Mouse (Mus musculus): Measurements from ENCODE around the gene Nxph4. TPM values are rescaled to one million over a fixed set of nuclear protein-coding genes. Genes with fewer than 3 reads are reported as not detected.

Gene Nxph4
- polyA plus RNA-seq (2014; fragmentation: Nextera tagmentation; extraction: Ambion mirVana): 0.56 TPM in 1 of 2 replicates, not detected in the other

- no peak for DNase-seq (ENCODE audit: low spot score)
- Histone ChIP-seq H3K9ac (ENCODE audit: low read depth, low read length) (no peak within 1 kb of the TSS), H3K27me3 (replicated peaks; ENCODE audit: control insufficient read depth, insufficient read depth, low read length) (peaks cover 83% of the 10 kb centered on the region)
These were observed at the start of gene Nxph4 for GRCm38 (mm10) chr10:127534036-127534928. Gene Nxph4, minus strand, starts transcription at chr10:127534559.

GRCm38 (mm10) chr10:127583649-127584048 is 49.3 kb upstream of the Nxph4 start:
- no peak for ATAC-seq (replicated peaks; ENCODE audit: low FRiP score)
- no peaks in the 10 kb centered on the region for H3K27me3 ChIP-seq (replicated peaks; ENCODE audit: control insufficient read depth, insufficient read depth, low read length)

More at GRCm38 (mm10) chr10:127534036-127534928, at the start of gene Nxph4:
- H3K4me2 ChIP-seq: peak within 1 kb of the TSS; percentile 69
- H3K4me1 ChIP-seq (replicated peaks; ENCODE audit: control insufficient read depth, insufficient read depth, low read length): peaks cover 11% of the 10 kb centered on the region
- ATAC-seq (replicated peaks; ENCODE audit: low FRiP score): peak; percentile 16
- no peaks in the 10 kb centered on the region for H3K9me3 ChIP-seq (ENCODE audit: control insufficient read depth, low read length)
- no peak within 1 kb of the TSS for H3K27ac ChIP-seq (ENCODE audit: low read depth, low read length)
- under 1% methylated on average over 76 of the region's 78 CpGs for WGBS
- peaks cover 2% of the 10 kb centered on the region; the same call in 1 of the 2 replicates for H3K36me3 ChIP-seq (ENCODE audit: control insufficient read depth, insufficient read depth, low read length)
- peak within 1 kb of the TSS; percentile 45 for H3K4me3 ChIP-seq (ENCODE audit: low read depth, low read length)

GRCm38 (mm10) chr10:127581291-127581690 is 46.9 kb upstream of the Nxph4 start:
- Histone ChIP-seq H3K27ac (ENCODE audit: low read depth, low read length) (no peak overlapping the region), H3K27me3 (replicated peaks; ENCODE audit: control insufficient read depth, insufficient read depth, low read length) (no peaks in the 10 kb centered on the region), H3K9ac (ENCODE audit: low read depth, low read length) (no peak overlapping the region), H3K36me3 (ENCODE audit: control insufficient read depth, insufficient read depth, low read length) (peaks cover 16% of the 10 kb centered on the region), H3K9me3 (ENCODE audit: control insufficient read depth, low read length) (no peaks in the 10 kb centered on the region), H3K4me3 (ENCODE audit: low read depth, low read length) (no peak overlapping the region), H3K4me1 (replicated peaks; ENCODE audit: control insufficient read depth, insufficient read depth, low read length) (no peaks in the 10 kb centered on the region), H3K4me2 (no peak overlapping the region)
- no peak for ATAC-seq (replicated peaks; ENCODE audit: low FRiP score)
- DNase-seq (ENCODE audit: low spot score): no peak
- 76% methylated on average over 9 of the region's 9 CpGs for WGBS

More at GRCm38 (mm10) chr10:127583649-127584048, 49.3 kb upstream of the Nxph4 start:
- Histone ChIP-seq H3K27ac (ENCODE audit: low read depth, low read length) (no peak overlapping the region), H3K4me3 (ENCODE audit: low read depth, low read length) (no peak overlapping the region), H3K9ac (ENCODE audit: low read depth, low read length) (no peak overlapping the region), H3K4me2 (no peak overlapping the region), H3K4me1 (replicated peaks; ENCODE audit: control insufficient read depth, insufficient read depth, low read length) (no peaks in the 10 kb centered on the region), H3K9me3 (ENCODE audit: control insufficient read depth, low read length) (no peaks in the 10 kb centered on the region), H3K36me3 (ENCODE audit: control insufficient read depth, insufficient read depth, low read length) (peaks cover 17% of the 10 kb centered on the region)
- DNase-seq (ENCODE audit: low spot score): no peak
- 81% methylated on average over 8 of the region's 8 CpGs for WGBS

- Histone ChIP-seq H3K27ac (ENCODE audit: low read depth, low read length) (no peak overlapping the region), H3K36me3 (ENCODE audit: control insufficient read depth, insufficient read depth, low read length) (peaks cover 23% of the 10 kb centered on the region), H3K4me2 (no peak overlapping the region), H3K4me1 (replicated peaks; ENCODE audit: control insufficient read depth, insufficient read depth, low read length) (no peaks in the 10 kb centered on the region), H3K9me3 (ENCODE audit: control insufficient read depth, low read length) (no peaks in the 10 kb centered on the region), H3K4me3 (ENCODE audit: low read depth, low read length) (no peak overlapping the region), H3K27me3 (replicated peaks; ENCODE audit: control insufficient read depth, insufficient read depth, low read length) (no peaks in the 10 kb centered on the region), H3K9ac (ENCODE audit: low read depth, low read length) (no peak overlapping the region)
- DNase-seq (ENCODE audit: low spot score): no peak
- ATAC-seq (replicated peaks; ENCODE audit: low FRiP score): no peak
- WGBS: 70% methylated on average over 15 of the region's 15 CpGs
These were observed 43.6 kb upstream of the Nxph4 start for GRCm38 (mm10) chr10:127577982-127578381.

GRCm38 (mm10) chr10:127577156-127577555 is 42.8 kb upstream of the Nxph4 start:
- H3K4me1 ChIP-seq (replicated peaks; ENCODE audit: control insufficient read depth, insufficient read depth, low read length): no peaks in the 10 kb centered on the region
- H3K4me2 ChIP-seq: no peak overlapping the region
- WGBS: 78% methylated on average over 9 of the region's 9 CpGs
- no peak overlapping the region for H3K27ac ChIP-seq (ENCODE audit: low read depth, low read length)
- no peak overlapping the region for H3K9ac ChIP-seq (ENCODE audit: low read depth, low read length)
- DNase-seq (ENCODE audit: low spot score): no peak
- H3K4me3 ChIP-seq (ENCODE audit: low read depth, low read length): no peak overlapping the region
- no peaks in the 10 kb centered on the region for H3K27me3 ChIP-seq (replicated peaks; ENCODE audit: control insufficient read depth, insufficient read depth, low read length)
- no peak for ATAC-seq (replicated peaks; ENCODE audit: low FRiP score)
- peaks cover 26% of the 10 kb centered on the region for H3K36me3 ChIP-seq (ENCODE audit: control insufficient read depth, insufficient read depth, low read length)
- no peaks in the 10 kb centered on the region for H3K9me3 ChIP-seq (ENCODE audit: control insufficient read depth, low read length)

- DNase-seq (ENCODE audit: low spot score) (no peak), ATAC-seq (replicated peaks; ENCODE audit: low FRiP score) (peak; percentile 39)
- Histone ChIP-seq H3K9me3 (ENCODE audit: control insufficient read depth, low read length) (no peaks in the 10 kb centered on the region), H3K27ac (ENCODE audit: low read depth, low read length) (no peak overlapping the region), H3K4me3 (ENCODE audit: low read depth, low read length) (no peak overlapping the region), H3K4me1 (replicated peaks; ENCODE audit: control insufficient read depth, insufficient read depth, low read length) (no peaks in the 10 kb centered on the region), H3K4me2 (no peak overlapping the region), H3K27me3 (replicated peaks; ENCODE audit: control insufficient read depth, insufficient read depth, low read length) (no peaks in the 10 kb centered on the region), H3K36me3 (ENCODE audit: control insufficient read depth, insufficient read depth, low read length) (peaks cover 24% of the 10 kb centered on the region), H3K9ac (ENCODE audit: low read depth, low read length) (no peak overlapping the region)
- 54% methylated on average over 18 of the region's 18 CpGs for WGBS
These were observed 42.1 kb upstream of the Nxph4 start for GRCm38 (mm10) chr10:127576381-127576961.

GRCm38 (mm10) chr10:127575741-127576140 is 41.4 kb upstream of the Nxph4 start:
- no peak overlapping the region for H3K4me2 ChIP-seq
- no peak for DNase-seq (ENCODE audit: low spot score)
- no peaks in the 10 kb centered on the region for H3K9me3 ChIP-seq (ENCODE audit: control insufficient read depth, low read length)
- 0 out of 2 replicates have a peak, but pooled peaks cover 3% of the 10 kb centered on the region for H3K4me1 ChIP-seq (replicated peaks; ENCODE audit: control insufficient read depth, insufficient read depth, low read length)
- WGBS: 90% methylated on average over 7 of the region's 7 CpGs
- H3K4me3 ChIP-seq (ENCODE audit: low read depth, low read length): no peak overlapping the region
- H3K27me3 ChIP-seq (replicated peaks; ENCODE audit: control insufficient read depth, insufficient read depth, low read length): no peaks in the 10 kb centered on the region
- H3K9ac ChIP-seq (ENCODE audit: low read depth, low read length): no peak overlapping the region
- H3K36me3 ChIP-seq (ENCODE audit: control insufficient read depth, insufficient read depth, low read length): peaks cover 20% of the 10 kb centered on the region
- ATAC-seq (replicated peaks; ENCODE audit: low FRiP score): no peak
- no peak overlapping the region for H3K27ac ChIP-seq (ENCODE audit: low read depth, low read length)

- ATAC-seq (replicated peaks; ENCODE audit: low FRiP score) (no peak), DNase-seq (ENCODE audit: low spot score) (no peak)
- Histone ChIP-seq H3K36me3 (ENCODE audit: control insufficient read depth, insufficient read depth, low read length) (peaks cover 17% of the 10 kb centered on the region), H3K4me2 (no peak overlapping the region), H3K27me3 (replicated peaks; ENCODE audit: control insufficient read depth, insufficient read depth, low read length) (no peaks in the 10 kb centered on the region), H3K27ac (ENCODE audit: low read depth, low read length) (no peak overlapping the region), H3K4me1 (replicated peaks; ENCODE audit: control insufficient read depth, insufficient read depth, low read length) (0 out of 2 replicates have a peak, but pooled peaks cover 9% of the 10 kb centered on the region), H3K4me3 (ENCODE audit: low read depth, low read length) (no peak overlapping the region), H3K9me3 (ENCODE audit: control insufficient read depth, low read length) (no peaks in the 10 kb centered on the region), H3K9ac (ENCODE audit: low read depth, low read length) (no peak overlapping the region)
- 88% methylated on average over 5 of the region's 5 CpGs for WGBS
These were observed 37.9 kb upstream of the Nxph4 start for GRCm38 (mm10) chr10:127572281-127572680.
